Mouse (Mus musculus) left cerebral cortex, adult 11 months (tissue): ENCODE results near the gene Enpp5.

ENCODE experiments used
- DNase-seq: peaks from one replicate; pipeline ENCODE4 v3.0.0; 2022; ENCODE audit warnings: low spot score

The Enpp5 gene

DNA sequence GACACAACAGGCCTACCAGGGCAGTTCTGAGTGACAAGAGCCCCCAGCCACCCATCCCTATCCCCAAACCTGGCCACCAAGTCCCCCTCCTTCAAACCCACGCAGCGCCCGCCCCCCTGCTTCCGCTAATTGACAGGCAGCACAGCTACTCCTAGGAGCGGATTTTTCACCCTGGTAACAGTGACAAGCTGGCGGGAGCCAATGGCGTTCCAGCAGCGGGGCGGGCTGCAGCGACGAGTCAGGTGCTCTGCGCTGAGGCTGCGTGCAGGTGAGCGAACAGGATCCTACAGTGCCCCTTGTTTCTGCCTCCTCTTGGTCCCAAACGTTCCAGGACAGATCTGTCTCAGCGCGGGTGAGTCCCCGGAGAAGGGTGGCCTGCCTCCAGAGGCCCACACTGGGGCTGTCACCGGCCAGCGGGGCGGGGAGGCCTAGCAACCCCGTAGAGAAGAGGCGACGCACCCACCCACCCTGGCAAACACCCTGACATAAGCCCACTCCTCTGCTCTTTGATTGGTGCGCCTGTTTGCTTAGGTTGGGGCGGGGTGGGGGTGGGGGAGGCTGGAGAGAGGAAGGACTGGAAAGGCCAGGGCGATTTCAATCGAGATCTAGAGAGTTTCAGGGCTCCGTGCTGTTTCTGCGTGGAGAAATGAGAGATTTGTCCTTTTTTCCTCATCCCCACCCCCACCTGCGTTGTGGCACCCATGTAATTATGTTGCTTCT, at the start of gene Enpp5:
Enpp5 (plus strand) TSS at position 183 of the 720 bp plus-strand sequence.
- DNase-seq = peak; percentile 83

- DNase-seq = no peak
These were observed 49.0 kb upstream of the Enpp5 start for GRCm38 (mm10) chr17:44029616-44030015.

DNA sequence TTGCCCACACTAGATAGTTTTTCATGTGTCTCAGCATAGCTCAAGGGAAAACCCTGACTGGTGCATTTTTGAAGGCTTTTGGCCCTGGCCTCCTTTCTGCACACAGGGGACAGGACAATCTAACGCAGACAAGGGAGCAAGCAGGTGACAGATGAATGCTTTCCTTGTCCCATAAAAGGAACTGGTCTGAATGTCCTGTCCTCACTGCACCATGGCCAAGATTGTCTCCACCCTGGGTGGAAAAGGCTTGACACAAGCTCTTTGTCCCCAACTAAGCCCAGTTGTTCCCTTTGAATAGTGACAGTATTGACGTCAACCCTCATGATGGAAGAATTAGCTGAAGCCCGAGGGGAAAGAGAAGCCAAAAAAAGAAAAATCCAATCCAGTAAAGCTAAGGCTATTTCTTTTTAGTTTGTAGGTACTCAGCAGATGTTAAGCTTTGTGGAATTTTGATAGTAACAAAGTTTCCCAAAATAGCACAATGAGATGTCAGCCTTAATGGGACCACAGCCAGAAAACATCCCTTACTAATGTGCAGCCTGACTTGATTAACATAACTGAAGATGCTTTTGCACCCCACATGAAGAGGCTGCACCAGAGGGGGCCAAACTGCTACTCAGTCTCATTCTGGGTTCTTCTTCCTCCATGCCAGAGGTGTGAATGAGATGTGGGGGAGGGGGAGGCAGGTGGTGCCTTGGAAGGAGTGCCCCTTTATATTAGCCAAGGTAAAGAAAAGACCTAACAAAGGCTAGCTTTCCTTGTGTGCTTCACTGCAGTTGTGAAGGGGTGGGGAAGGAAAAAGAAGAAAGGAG, 47.6 kb upstream of the Enpp5 start:
- DNase-seq = peak; percentile 53

- DNase-seq = no peak
These were observed 43.6 kb upstream of the Enpp5 start for GRCm38 (mm10) chr17:44035005-44035404.

GRCm38 (mm10) chr17:44038656-44039055, 40.0 kb upstream of the Enpp5 start:
- peak; percentile 40 for DNase-seq

DNA sequence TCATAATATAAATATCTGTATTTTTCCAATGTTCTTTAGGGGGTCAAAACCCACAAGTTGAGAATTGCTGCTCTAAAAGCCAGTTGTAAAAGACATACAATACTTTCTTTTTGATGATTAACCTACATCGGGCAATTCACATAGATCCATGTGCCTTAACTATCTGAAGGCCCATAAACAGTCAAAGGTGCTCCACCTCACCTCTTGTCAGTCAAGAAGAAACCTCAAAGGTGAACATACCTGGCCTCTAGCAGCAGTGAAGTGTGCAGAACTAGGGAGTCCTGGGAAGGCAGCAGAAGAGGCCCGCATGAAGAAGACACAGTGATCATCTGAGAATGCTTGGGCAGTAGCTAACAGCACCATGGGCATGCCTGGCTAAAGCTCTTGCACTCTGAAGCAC, 38.2 kb upstream of the Enpp5 start:
- DNase-seq = no peak

DNA sequence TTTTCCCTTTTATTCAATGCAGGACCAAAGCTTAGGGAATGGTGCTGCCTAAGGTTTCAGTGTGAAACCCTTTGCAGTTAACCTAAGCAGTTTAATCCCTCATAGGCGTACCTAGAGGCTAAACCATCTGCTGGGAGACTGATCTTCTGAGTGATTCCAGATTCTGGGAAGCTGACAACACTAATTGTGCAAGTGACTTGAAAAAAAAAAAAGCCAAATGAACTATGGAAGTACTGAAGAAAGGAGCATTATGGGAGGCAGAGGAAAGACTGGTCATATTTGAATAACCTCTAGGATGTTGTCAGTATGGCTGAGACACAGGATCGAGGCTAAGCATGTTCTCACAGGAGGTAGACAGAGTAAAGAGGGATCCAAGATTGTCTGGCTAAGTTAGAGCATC, 36.3 kb upstream of the Enpp5 start:
- DNase-seq = no peak

DNA sequence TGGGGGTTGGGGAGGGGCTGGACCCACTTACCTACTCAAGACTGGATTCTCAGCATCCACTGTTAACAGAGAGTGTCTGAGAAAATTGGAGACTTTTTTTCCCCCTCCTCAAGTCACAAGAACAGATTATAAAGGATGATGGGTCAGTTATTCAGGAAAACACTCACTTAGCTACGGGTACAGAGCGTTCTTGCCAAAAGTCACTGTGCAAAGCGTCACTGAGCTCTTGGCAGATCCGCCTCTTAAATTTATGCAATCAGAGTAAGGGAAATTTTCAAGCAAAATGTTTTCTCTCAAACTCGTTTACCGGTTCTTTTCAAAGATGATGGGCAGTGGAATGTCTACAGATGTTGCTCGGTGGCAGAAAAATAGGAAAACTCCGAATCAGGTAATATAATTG, 35.8 kb upstream of the Enpp5 start:
- no peak for DNase-seq

- no peak for DNase-seq
These were observed 25.2 kb upstream of the Enpp5 start for GRCm38 (mm10) chr17:44053427-44053826.

DNA sequence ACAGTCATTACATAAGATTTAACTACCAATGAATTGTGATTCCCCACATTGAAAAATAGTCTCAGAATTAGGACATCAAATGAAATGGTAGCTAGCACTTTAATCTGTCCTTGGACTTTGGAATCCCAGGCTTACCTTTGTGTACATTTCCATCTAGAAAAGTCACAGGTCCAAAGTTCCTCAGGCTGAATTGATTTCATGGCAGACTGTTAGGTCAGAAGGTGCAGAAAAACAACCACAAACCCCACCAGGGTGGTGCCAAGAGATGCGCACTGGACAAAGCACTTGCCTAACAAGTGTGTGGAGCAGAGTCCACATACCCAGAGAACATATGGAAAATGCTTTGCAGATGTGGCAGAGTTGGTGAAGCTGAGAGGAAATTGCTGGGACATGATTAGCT, 21.5 kb upstream of the Enpp5 start:
- no peak for DNase-seq

DNA sequence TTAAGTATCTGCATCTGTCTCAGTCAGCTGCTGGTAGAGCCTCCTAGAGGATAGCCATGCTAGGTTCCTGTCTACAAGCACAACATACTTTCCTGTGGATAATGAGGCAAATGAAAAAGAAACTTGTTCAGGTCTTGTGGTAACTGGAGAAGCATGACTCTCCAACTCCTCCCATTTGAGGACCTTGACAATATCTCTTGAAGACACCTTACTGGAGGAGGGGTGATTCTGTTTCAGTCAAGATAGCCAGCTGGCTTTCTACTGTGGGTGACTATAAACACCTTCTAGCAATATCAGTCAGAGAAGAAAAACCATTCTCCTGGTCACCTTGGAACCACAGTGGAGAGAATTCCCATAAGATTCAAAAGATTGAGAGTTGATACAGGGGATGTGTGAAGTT, 20.5 kb upstream of the Enpp5 start:
- no peak for DNase-seq

- no peak for DNase-seq
These were observed 17.8 kb upstream of the Enpp5 start for GRCm38 (mm10) chr17:44060781-44061180.

DNA sequence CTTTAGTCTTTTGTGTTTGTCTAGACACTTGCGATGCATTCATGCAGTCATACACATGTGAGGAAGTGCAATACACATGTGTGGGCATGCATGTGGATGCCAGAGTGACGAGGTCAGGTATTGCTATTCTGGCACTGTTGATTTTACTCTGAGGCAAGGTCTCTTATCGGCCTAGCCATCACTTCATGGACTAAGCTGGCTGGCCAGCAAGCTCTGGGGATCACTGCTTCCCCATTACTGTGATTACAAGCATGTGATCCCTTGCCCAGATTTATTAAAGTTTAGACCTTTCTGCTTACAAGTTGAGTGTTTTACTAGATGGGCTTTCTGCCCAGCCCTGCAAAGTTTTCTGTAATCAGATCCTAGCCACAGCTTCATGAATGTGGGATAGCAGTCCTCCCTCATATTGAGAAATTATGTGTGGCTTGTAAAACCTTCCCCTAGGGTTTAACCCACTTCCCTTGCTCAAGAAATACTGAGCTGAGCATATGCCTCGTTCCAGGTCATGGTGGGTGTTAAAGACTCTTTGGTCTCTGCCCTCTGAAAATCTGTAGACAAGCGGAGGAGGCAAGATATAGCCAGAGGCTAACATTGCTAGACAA, 17.2 kb upstream of the Enpp5 start:
- no peak for DNase-seq

- no peak for DNase-seq
These were observed 9.7 kb upstream of the Enpp5 start for GRCm38 (mm10) chr17:44068876-44069275.

DNA sequence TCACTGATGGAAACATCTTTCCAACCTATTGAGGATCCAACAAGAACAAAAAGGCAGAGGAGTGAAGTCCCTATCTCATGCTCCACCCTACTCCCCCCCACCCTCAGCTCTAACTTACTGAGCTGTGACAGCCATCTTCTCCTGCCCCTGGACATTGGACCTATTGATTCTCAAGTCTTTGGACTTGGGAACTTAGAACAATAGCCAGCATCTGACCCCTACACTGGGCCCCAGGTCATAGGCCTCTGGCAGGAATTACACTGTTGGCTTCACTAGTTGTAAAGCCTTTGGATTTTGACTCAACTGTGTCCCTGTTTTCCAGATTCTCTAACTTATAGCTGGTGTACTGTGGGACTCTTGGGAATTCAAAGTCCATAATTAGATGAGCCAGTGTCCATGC, 6.9 kb upstream of the Enpp5 start:
- DNase-seq = no peak

GRCm38 (mm10) chr17:44075601-44076000, 3.0 kb upstream of the Enpp5 start:
- no peak for DNase-seq

- no peak for DNase-seq
These were observed 2.4 kb upstream of the Enpp5 start for GRCm38 (mm10) chr17:44076051-44076680.

GRCm38 (mm10) chr17:44077146-44077842, 1.3 kb upstream of the Enpp5 start:
- no peak for DNase-seq

GRCm38 (mm10) chr17:44077843-44078160, 811 bp upstream of the Enpp5 start:
- DNase-seq = no peak

GRCm38 (mm10) chr17:44083156-44083555, 4.5 kb downstream of the Enpp5 start:
- no peak for DNase-seq

- DNase-seq = no peak
These were observed 9.6 kb downstream of the Enpp5 start for GRCm38 (mm10) chr17:44088226-44088625.

DNA sequence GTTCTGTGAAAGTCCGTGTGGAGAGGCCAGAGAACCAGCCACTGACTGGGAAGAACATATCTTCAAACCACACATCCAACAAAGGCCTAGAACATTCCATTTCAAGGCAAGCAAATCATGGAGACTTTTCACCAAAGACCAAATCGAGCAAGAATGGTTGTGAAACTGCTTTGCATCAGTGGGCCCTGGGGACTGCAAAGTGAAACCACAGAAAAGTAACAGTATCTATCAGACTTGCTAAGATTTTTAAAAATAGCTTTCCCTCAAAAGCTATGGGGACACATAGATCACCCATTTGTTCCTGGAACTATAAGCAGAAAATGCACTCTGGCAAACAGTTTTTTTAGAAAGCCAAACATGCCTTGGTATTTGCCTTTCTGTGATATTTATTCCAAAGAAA, 12.3 kb downstream of the Enpp5 start:
- DNase-seq = no peak
